Mouse (Mus musculus): ENCODE measurements around the gene Cry2. TPM values are rescaled to one million over a fixed set of nuclear protein-coding genes. Genes with fewer than 3 reads are reported as not detected.

Cry2 gene
- polyA plus RNA-seq, 1 experiment: 8.0 TPM

- H3K27ac ChIP-seq (ENCODE audit: control insufficient read depth, insufficient read depth, low read depth, low read length, poor library complexity): no peak overlapping the region
- no peak for TF ChIP-seq CTCF (IDR thresholded peaks at IDR 0.05; ENCODE audit: control insufficient read depth, insufficient read depth, low read length)
- TF ChIP-seq POLR2A (IDR thresholded peaks at IDR 0.05; ENCODE audit: borderline replicate concordance, control insufficient read depth, low read depth, low read length): no peak
- WGBS: 76% methylated on average over 6 of the region's 6 CpGs
- no peak overlapping the region for H3K4me3 ChIP-seq (replicated peaks; ENCODE audit: control insufficient read depth, low read depth, low read length)
- H3K4me1 ChIP-seq (ENCODE audit: control insufficient read depth, insufficient read depth, low read length): peaks cover 5% of the 10 kb centered on the region
These were observed 53.3 kb downstream of the Cry2 start for GRCm38 (mm10) chr2:92380495-92381050.

- WGBS: 78% methylated on average over 17 of the region's 17 CpGs
- no peak for TF ChIP-seq CTCF (IDR thresholded peaks at IDR 0.05; ENCODE audit: control insufficient read depth, insufficient read depth, low read length)
- Histone ChIP-seq H3K27ac (ENCODE audit: control insufficient read depth, insufficient read depth, low read depth, low read length, poor library complexity) (no peak overlapping the region), H3K4me1 (ENCODE audit: control insufficient read depth, insufficient read depth, low read length) (peaks cover 5% of the 10 kb centered on the region), H3K4me3 (replicated peaks; ENCODE audit: control insufficient read depth, low read depth, low read length) (no peak overlapping the region)
These were observed 53.9 kb downstream of the Cry2 start for GRCm38 (mm10) chr2:92379783-92380494.

GRCm38 (mm10) chr2:92377320-92377719 lies 56.5 kb downstream of the Cry2 start:
- WGBS: 93% methylated on average over 7 of the region's 7 CpGs
- TF ChIP-seq CTCF (IDR thresholded peaks at IDR 0.05; ENCODE audit: control insufficient read depth, insufficient read depth, low read length) (no peak), POLR2A (IDR thresholded peaks at IDR 0.05; ENCODE audit: borderline replicate concordance, control insufficient read depth, low read depth, low read length) (0 out of 2 replicates have a peak, but pooled peaks have one; percentile 17)

GRCm38 (mm10) chr2:92376300-92376699 lies 57.5 kb downstream of the Cry2 start:
- Histone ChIP-seq H3K4me1 (ENCODE audit: control insufficient read depth, insufficient read depth, low read length) (peaks cover 5% of the 10 kb centered on the region), H3K4me3 (replicated peaks; ENCODE audit: control insufficient read depth, low read depth, low read length) (peak overlapping the region; percentile 96), H3K27ac (ENCODE audit: control insufficient read depth, insufficient read depth, low read depth, low read length, poor library complexity) (no peak overlapping the region)
- 60% methylated on average over 6 of the region's 6 CpGs for WGBS
- TF ChIP-seq POLR2A (IDR thresholded peaks at IDR 0.05; ENCODE audit: borderline replicate concordance, control insufficient read depth, low read depth, low read length) (no peak), CTCF (IDR thresholded peaks at IDR 0.05; ENCODE audit: control insufficient read depth, insufficient read depth, low read length) (no peak)

More at GRCm38 (mm10) chr2:92377320-92377719, 56.5 kb downstream of the Cry2 start:
- H3K4me3 ChIP-seq (replicated peaks; ENCODE audit: control insufficient read depth, low read depth, low read length): no peak overlapping the region
- H3K4me1 ChIP-seq (ENCODE audit: control insufficient read depth, insufficient read depth, low read length): peaks cover 5% of the 10 kb centered on the region
- H3K27ac ChIP-seq (ENCODE audit: control insufficient read depth, insufficient read depth, low read depth, low read length, poor library complexity): no peak overlapping the region

- Histone ChIP-seq H3K27ac (ENCODE audit: control insufficient read depth, insufficient read depth, low read depth, low read length, poor library complexity) (peak overlapping the region; percentile 90), H3K4me1 (ENCODE audit: control insufficient read depth, insufficient read depth, low read length) (peaks cover 5% of the 10 kb centered on the region), H3K4me3 (replicated peaks; ENCODE audit: control insufficient read depth, low read depth, low read length) (peak overlapping the region; percentile 96)
- TF ChIP-seq CTCF (IDR thresholded peaks at IDR 0.05; ENCODE audit: control insufficient read depth, insufficient read depth, low read length): no peak
- no peak for TF ChIP-seq POLR2A (IDR thresholded peaks at IDR 0.05; ENCODE audit: borderline replicate concordance, control insufficient read depth, low read depth, low read length)
- 4% methylated on average over 10 of the region's 10 CpGs for WGBS
These were observed 58.1 kb downstream of the Cry2 start for GRCm38 (mm10) chr2:92375788-92376187.

GRCm38 (mm10) chr2:92375099-92375623 lies 58.7 kb downstream of the Cry2 start:
- H3K27ac ChIP-seq (ENCODE audit: control insufficient read depth, insufficient read depth, low read depth, low read length, poor library complexity): peak overlapping the region; percentile 90
- peaks cover 5% of the 10 kb centered on the region for H3K4me1 ChIP-seq (ENCODE audit: control insufficient read depth, insufficient read depth, low read length)
- TF ChIP-seq POLR2A (IDR thresholded peaks at IDR 0.05; ENCODE audit: borderline replicate concordance, control insufficient read depth, low read depth, low read length): peak; percentile 92
- no peak for TF ChIP-seq CTCF (IDR thresholded peaks at IDR 0.05; ENCODE audit: control insufficient read depth, insufficient read depth, low read length)
- under 1% methylated on average over 29 of the region's 29 CpGs for WGBS
- H3K4me3 ChIP-seq (replicated peaks; ENCODE audit: control insufficient read depth, low read depth, low read length): peak overlapping the region; percentile 96

- H3K4me1 ChIP-seq (ENCODE audit: control insufficient read depth, insufficient read depth, low read length): peaks cover 5% of the 10 kb centered on the region
- no peak for TF ChIP-seq POLR2A (IDR thresholded peaks at IDR 0.05; ENCODE audit: borderline replicate concordance, control insufficient read depth, low read depth, low read length)
- no peak for TF ChIP-seq CTCF (IDR thresholded peaks at IDR 0.05; ENCODE audit: control insufficient read depth, insufficient read depth, low read length)
- under 1% methylated on average over 16 of the region's 16 CpGs for WGBS
- peak within 1 kb of the TSS; percentile 90 for H3K27ac ChIP-seq (ENCODE audit: control insufficient read depth, insufficient read depth, low read depth, low read length, poor library complexity)
- peak within 1 kb of the TSS; percentile 96 for H3K4me3 ChIP-seq (replicated peaks; ENCODE audit: control insufficient read depth, low read depth, low read length)
These were observed 59.3 kb downstream of the Cry2 start, which contains the start of the genes Pex16 and Large2 for GRCm38 (mm10) chr2:92374514-92374913. Gene Pex16, plus strand, starts transcription at chr2:92374676. Gene Large2, minus strand, starts transcription at chr2:92374869.

- H3K4me3 ChIP-seq (replicated peaks; ENCODE audit: control insufficient read depth, low read depth, low read length): no peak overlapping the region
- H3K27ac ChIP-seq (ENCODE audit: control insufficient read depth, insufficient read depth, low read depth, low read length, poor library complexity): no peak overlapping the region
- TF ChIP-seq CTCF (IDR thresholded peaks at IDR 0.05; ENCODE audit: control insufficient read depth, insufficient read depth, low read length) (no peak), POLR2A (IDR thresholded peaks at IDR 0.05; ENCODE audit: borderline replicate concordance, control insufficient read depth, low read depth, low read length) (no peak)
- 51% methylated on average over 11 of the region's 11 CpGs for WGBS
- peaks cover 5% of the 10 kb centered on the region for H3K4me1 ChIP-seq (ENCODE audit: control insufficient read depth, insufficient read depth, low read length)
These were observed 60.4 kb downstream of the Cry2 start for GRCm38 (mm10) chr2:92373437-92373813.
